Mouse (Mus musculus): ENCODE data around the gene Qrich2.

DNA sequence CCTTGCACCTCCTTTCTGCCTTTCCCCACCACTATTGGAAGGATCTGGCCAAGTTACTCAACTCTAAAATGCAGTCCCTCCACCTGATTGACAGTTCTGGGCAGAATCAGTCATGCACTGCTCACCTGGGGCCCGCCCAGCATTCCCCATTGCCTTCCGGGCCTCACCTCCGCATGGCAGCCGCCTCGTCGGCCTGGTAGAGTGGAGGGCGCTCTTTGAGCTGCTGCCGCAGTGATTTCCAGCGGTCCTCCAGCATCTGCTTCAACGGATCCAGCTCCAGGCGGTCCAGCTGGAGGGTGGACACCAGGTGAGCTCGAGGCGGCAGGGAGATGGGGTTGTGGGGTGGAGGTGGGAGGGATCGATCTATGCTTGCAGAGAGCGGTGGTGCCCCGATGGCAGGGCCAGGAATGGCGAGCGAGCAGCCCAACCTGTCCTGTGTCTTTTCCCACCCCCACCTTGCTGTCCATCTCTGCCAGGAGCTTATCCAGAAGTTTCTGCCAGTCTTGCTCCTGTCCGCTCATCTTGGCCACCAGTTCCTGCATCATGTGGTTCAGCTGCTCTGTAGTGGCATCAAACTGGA, 19.6 kb downstream of the Qrich2 start:
- TF ChIP-seq CTCF (IDR thresholded peaks at IDR 0.05; ENCODE audit: control insufficient read depth, insufficient read depth, low read length) (no peak), POLR2A (IDR thresholded peaks at IDR 0.05; ENCODE audit: borderline replicate concordance, control insufficient read depth, low read depth, low read length) (no peak)

All from bone marrow, adult 2 months (tissue).